Mouse (Mus musculus) C3H10T1/2 (cell line): Measurements from ENCODE around the gene Dexi. TPM values are rescaled to one million over a fixed set of nuclear protein-coding genes. Genes with fewer than 3 reads are reported as not detected.

ENCODE experiments used
- polyA plus RNA-seq, 2 experiments: library from polyadenylated mRNA; unstranded; fragments of >200 nt; fragmentation: generic; extraction: Trizol; gene quantifications; one replicate each; pipeline ENCODE4 v1.2.1; 2012; ENCODE audit warnings: missing spikeins in 2 of 2

The Dexi gene
- 10 to 100 TPM; 14.9 to 43.5 TPM for polyA plus RNA-seq

DNA sequence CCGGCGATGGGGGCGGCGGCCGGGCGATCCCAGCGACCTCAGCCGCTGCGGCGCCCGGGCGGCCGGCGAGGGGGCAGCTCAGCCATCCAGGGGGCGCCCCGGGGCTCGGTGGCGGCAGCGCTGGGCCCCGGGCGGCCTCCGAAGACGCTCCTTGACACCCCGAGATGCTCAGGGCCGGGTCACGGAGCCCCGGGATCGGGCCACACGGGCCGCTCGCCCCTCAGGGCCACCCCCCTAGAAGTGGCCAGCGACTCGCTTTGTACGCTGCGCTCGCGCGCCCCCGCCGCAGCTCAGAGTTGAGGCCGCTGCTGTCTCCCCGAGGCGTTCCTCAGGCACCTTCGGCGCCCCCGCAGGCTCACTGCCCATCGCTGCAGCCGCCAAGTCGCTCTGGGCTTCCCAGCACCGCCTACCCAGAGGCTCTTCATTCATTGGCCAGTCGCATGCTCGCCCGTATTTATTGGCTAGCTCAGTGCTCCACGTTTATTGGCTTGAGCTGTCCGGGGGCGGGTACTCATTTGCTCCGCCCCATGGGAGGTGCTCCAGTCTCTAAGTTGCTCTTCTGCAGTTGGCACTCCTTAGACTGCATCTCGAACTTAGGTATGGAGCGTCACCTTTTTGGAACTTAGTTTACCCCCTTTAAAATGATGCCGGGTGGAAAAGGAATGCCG, at the start of gene Dexi:
Dexi (minus strand) TSS at position 357 of the 668 bp plus-strand sequence.

DNA sequence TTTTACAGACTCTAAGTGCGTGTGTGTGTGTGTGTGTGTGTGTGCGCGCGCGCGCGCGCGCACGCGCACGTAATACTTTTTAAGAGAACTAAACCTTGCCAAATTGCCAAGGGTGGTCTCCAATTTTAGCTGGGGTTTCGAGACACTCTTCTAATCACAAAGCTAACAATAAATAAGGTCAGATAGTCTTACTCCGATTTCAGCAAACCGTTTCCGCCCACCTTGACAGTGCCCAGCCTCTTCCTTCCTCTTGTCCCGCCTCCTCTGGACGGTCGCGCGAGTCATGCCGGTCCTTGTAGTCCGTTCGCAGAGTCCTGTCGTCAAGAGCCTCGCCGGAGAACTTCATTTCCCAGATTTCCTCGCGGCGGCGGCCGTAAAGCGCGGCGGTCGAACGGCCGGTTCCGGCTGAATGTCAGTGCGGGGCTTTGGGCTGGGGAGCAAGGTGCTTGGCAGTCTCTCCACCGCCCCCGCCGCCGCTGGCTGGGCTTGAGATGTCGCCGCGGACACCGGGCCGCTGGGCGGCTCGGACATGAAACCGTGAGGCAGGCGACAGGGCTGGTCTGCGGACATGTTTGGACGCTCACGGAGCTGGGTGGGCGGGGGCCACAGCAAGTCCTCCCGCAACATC, 2.3 kb upstream of the Dexi start, which contains the start of gene Clec16a:
Clec16a (plus strand) TSS at position 345 of the 628 bp plus-strand sequence.

DNA sequence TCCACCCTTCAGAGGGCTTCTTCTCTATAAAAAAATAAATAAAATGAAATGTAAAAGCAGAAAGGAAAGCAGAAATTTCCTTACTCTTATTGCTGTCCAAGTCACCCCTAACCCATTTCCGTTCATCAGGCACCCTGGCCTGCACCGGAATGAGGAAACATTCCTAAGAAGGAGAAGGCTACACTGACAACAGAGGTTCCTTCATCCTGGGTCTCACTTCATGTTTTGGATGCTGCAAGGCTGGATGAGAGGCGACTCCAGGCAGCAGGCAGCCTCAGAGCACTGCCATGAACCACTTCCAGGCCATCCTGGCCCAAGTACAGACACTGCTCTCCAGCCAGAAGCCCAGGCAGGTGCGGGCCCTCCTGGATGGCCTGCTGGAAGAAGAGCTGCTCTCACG, 63.0 kb downstream of the Dexi start, which contains the start of gene Ciita:
Ciita (plus strand) TSS at position 203 of the 400 bp plus-strand sequence.

Other genes with a start within 250 kb of the Dexi start
- 10 to 100 TPM; 13.2 to 27.6 TPM for gene Emp2, start 229.1 kb downstream of the Dexi start, polyA plus RNA-seq
- gene Tekt5, start 147.6 kb downstream of the Dexi start, polyA plus RNA-seq: under 1 TPM in 1 of 2 experiments, not detected in 1; 0.07 TPM
- gene Nubp1, start 131.1 kb downstream of the Dexi start, polyA plus RNA-seq: 10 to 100 TPM; 29.3 to 68.7 TPM
- gene Tvp23a, start 95.7 kb downstream of the Dexi start, polyA plus RNA-seq: 10 to 100 TPM in 1 of 2 experiments, 1 to 10 TPM in 1; 3.8 to 22.2 TPM
- under 1 TPM; 0.01 to 0.07 TPM for gene Ciita, start 63.0 kb downstream of the Dexi start, polyA plus RNA-seq
- gene Clec16a, start 2.3 kb upstream of the Dexi start, polyA plus RNA-seq: 10 to 100 TPM in 1 of 2 experiments, 1 to 10 TPM in 1; 3.3 to 11.1 TPM
- 1 to 10 TPM; 7.2 to 7.5 TPM for gene Socs1, start 242.5 kb upstream of the Dexi start, polyA plus RNA-seq
- not detected for gene Tnp2, start 245.6 kb upstream of the Dexi start, polyA plus RNA-seq
- not detected for gene Prm3, start 247.9 kb upstream of the Dexi start, polyA plus RNA-seq